Mouse (Mus musculus): ENCODE data around the gene Hbb-bt. TPM values are rescaled to one million over a fixed set of nuclear protein-coding genes. Genes with fewer than 3 reads are reported as not detected.
A peak's percentile ranks its signal among the peaks of the same experiment; 100 is the strongest.
"Not testable (repeated sequence)": the region's sequence is repeated elsewhere in the genome, so short reads cannot be mapped to it uniquely, and the experiment has no call there.

The Hbb-bt gene
- polyA plus RNA-seq, 1 experiment, result 261 TPM

DNA sequence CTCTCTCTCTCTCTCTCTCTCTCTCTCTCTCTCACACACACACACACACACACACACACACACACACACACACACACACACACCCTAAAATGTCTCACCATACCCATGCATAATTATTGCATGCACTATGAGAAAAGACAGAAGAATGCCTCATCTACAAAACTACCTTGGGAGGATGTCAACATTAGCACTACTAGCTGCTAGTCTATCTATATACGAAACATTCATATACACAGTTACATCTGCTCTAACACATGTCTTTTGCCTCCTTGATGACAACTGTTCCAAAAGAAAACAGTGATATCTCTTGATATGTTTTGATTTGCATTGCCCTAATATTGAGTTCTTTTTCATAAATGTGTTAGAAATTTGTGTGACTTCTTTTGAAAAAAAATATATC, 3.5 kb downstream of the Hbb-bt start:
- TF ChIP-seq CTCF (IDR thresholded peaks at IDR 0.05; ENCODE audit: borderline replicate concordance, control insufficient read depth, extremely low read depth, insufficient read depth, low read length, poor library complexity), result no peak
- no peak for TF ChIP-seq POLR2A (IDR thresholded peaks at IDR 0.05; ENCODE audit: control insufficient read depth, extremely low read depth, insufficient read depth, low read length, poor library complexity)
- Histone ChIP-seq H3K4me1 (replicated peaks; ENCODE audit: control insufficient read depth, insufficient read depth, low read length) (no peaks in the 10 kb centered on the region), H3K36me3 (ENCODE audit: control insufficient read depth, insufficient read depth, low read length) (no peaks in the 10 kb centered on the region), H3K27ac (ENCODE audit: control insufficient read depth, insufficient read depth, low read length) (no peak overlapping the region), H3K4me3 (ENCODE audit: control insufficient read depth, insufficient read depth, low read length) (no peak overlapping the region), H3K27me3 (ENCODE audit: control insufficient read depth, insufficient read depth, low read length) (no peaks in the 10 kb centered on the region)
- 98% methylated on average over 1 of the region's 1 CpGs for WGBS
- DNase-seq, result no peak

DNA sequence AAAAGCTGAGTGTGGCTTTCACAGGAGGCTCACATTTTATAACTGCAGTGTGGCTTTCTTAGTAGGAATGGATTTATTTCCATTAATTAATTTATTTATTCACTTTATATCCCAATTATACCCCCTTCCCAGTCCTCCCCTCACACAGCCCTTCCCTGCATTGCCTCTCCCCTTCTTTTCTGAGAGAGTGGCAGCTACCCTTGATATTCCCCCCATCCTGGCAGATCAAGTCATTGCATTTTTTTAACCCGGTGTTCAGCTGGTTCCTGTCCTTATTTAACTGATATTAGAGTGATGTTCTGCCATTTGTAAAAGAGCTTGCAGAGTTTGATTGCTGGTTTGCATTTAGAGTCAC, 4.0 kb downstream of the Hbb-bt start:
- H3K4me3 ChIP-seq (ENCODE audit: control insufficient read depth, insufficient read depth, low read length), result no peak overlapping the region
- no peak overlapping the region for H3K27ac ChIP-seq (ENCODE audit: control insufficient read depth, insufficient read depth, low read length)
- H3K36me3 ChIP-seq (ENCODE audit: control insufficient read depth, insufficient read depth, low read length), result no peaks in the 10 kb centered on the region
- H3K4me1 ChIP-seq (replicated peaks; ENCODE audit: control insufficient read depth, insufficient read depth, low read length), result no peaks in the 10 kb centered on the region
- WGBS, result 53% methylated on average over 1 of the region's 1 CpGs
- TF ChIP-seq CTCF (IDR thresholded peaks at IDR 0.05; ENCODE audit: borderline replicate concordance, control insufficient read depth, extremely low read depth, insufficient read depth, low read length, poor library complexity), result no peak
- TF ChIP-seq POLR2A (IDR thresholded peaks at IDR 0.05; ENCODE audit: control insufficient read depth, extremely low read depth, insufficient read depth, low read length, poor library complexity), result no peak
- no peak for DNase-seq
- H3K27me3 ChIP-seq (ENCODE audit: control insufficient read depth, insufficient read depth, low read length), result no peaks in the 10 kb centered on the region

DNA sequence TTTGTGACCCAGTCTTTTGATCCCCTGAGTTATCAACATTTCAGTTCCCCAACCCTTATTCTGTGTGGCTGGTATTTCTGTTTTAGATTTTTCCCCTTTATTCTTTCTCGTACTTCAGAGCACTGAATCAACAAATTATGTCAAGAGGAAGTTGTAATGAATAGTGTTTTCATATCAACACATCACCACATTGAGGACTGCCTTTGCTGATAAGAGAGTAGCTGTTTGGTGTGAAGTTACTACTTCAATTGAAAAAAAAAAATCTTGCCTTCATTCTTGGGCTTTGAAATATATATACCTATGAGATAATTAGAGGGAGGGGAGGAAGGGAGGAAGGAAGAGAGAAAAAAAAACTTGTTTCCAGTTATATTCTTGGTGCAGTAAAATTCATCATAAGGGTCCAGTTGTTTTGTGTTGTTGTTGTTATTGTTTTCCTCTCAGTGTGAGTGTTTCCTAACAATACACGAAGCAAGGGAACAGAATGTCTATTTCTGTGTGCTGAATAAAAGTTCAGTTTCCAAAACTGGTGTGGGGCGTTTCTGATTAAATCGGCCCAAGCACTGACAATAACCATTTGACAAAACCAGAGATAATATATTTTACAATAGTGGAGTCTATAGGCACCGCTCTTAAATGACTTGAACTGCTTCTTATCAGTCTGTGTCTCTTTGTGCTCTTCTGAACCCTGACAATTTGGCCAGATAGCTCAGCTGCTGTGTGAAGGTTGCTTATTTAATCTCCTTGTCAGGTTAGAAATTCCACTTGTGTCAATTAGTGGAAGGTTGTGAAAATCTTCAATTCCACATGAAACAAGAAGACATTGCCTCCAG, 4.6 kb downstream of the Hbb-bt start:
- no peaks in the 10 kb centered on the region for H3K4me1 ChIP-seq (replicated peaks; ENCODE audit: control insufficient read depth, insufficient read depth, low read length)
- no peaks in the 10 kb centered on the region for H3K36me3 ChIP-seq (ENCODE audit: control insufficient read depth, insufficient read depth, low read length)
- no peaks in the 10 kb centered on the region for H3K27me3 ChIP-seq (ENCODE audit: control insufficient read depth, insufficient read depth, low read length)
- TF ChIP-seq CTCF (IDR thresholded peaks at IDR 0.05; ENCODE audit: borderline replicate concordance, control insufficient read depth, extremely low read depth, insufficient read depth, low read length, poor library complexity) (no peak), POLR2A (IDR thresholded peaks at IDR 0.05; ENCODE audit: control insufficient read depth, extremely low read depth, insufficient read depth, low read length, poor library complexity) (no peak)
- no peak overlapping the region for H3K4me3 ChIP-seq (ENCODE audit: control insufficient read depth, insufficient read depth, low read length)
- H3K27ac ChIP-seq (ENCODE audit: control insufficient read depth, insufficient read depth, low read length), result no peak overlapping the region
- no peak for DNase-seq
- 53% methylated on average over 5 of the region's 5 CpGs for WGBS

DNA sequence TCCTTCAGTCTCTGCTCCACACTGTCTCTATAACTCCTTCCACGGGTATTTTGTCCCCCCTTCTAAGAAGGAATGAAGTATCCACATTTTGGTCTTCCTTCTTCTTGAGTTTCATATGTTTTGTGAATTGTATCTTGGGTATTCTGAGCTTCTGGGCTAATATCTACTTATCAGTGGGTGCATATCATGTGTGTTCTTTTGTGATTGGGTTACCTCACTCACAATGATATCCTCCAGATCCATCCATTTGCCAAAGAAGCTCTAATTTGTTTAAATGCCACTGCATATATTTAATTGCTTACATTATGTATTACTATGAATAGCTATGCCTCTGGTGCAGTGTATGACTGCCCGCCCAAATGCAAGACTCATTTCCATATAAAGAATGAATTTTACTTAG, 5.7 kb downstream of the Hbb-bt start:
- not testable (repeated sequence) for H3K4me3 ChIP-seq (ENCODE audit: control insufficient read depth, insufficient read depth, low read length); H3K27me3 ChIP-seq (ENCODE audit: control insufficient read depth, insufficient read depth, low read length); H3K4me1 ChIP-seq (replicated peaks; ENCODE audit: control insufficient read depth, insufficient read depth, low read length); H3K27ac ChIP-seq (ENCODE audit: control insufficient read depth, insufficient read depth, low read length); H3K36me3 ChIP-seq (ENCODE audit: control insufficient read depth, insufficient read depth, low read length); DNase-seq
- WGBS, result 80% methylated on average over 2 of the region's 2 CpGs

DNA sequence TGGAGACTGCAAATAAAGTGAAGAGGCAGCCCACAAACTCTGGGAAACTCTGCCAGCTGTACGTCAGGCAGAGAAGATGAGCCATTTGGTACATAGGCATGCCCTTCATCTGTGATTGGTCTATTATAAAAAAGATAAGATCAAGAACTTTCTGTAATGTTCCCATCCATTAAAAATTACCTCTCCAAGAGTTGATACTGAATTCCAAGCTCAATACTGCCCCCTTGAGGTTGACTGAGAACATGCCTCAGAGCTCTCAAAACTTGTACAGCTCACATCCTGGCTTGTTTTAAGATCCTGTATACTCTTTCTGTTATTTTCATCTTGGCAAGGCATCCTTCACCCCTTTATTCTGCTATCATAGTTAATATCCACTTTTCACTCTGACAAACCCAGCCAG, 6.9 kb downstream of the Hbb-bt start:
- Histone ChIP-seq H3K27me3 (ENCODE audit: control insufficient read depth, insufficient read depth, low read length) (no peaks in the 10 kb centered on the region), H3K36me3 (ENCODE audit: control insufficient read depth, insufficient read depth, low read length) (no peaks in the 10 kb centered on the region), H3K27ac (ENCODE audit: control insufficient read depth, insufficient read depth, low read length) (no peak overlapping the region), H3K4me3 (ENCODE audit: control insufficient read depth, insufficient read depth, low read length) (no peak overlapping the region), H3K4me1 (replicated peaks; ENCODE audit: control insufficient read depth, insufficient read depth, low read length) (no peaks in the 10 kb centered on the region)
- WGBS, result 71% methylated on average over 1 of the region's 1 CpGs
- DNase-seq, result peak; percentile 2
- TF ChIP-seq POLR2A (IDR thresholded peaks at IDR 0.05; ENCODE audit: control insufficient read depth, extremely low read depth, insufficient read depth, low read length, poor library complexity) (no peak), CTCF (IDR thresholded peaks at IDR 0.05; ENCODE audit: borderline replicate concordance, control insufficient read depth, extremely low read depth, insufficient read depth, low read length, poor library complexity) (no peak)

DNA sequence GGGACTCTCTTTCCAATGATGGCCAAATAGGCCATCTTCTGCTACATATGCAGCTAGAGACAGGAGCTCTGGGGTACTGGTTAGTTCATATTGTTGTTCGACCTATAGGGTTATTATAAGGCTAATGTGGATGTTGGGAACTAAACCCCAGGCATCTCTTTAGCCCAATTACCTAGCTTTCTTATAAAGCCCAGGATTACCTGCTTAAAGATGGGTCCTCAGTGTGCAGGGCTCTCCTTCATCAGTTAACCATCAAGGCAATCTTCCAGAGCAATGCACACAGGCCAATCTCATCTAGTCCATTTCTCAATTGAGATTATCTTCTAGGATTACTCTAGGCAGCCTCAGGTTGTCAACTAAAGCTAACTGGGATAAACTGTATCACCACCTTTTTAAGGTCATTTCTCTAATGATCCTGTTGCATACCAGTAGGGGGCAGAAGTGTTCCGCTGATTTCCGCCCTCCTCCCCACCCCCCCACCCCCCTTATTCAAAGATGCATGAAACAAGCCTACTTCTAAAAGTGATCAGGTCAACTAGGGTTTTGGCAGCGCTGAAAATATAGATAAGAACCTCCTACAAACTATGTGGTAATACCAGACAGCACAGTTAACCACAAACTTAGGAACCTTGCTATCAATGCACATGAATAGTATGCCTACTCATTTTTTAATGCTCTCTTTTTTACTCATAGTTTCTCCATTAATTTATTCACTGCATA, 21.0 kb downstream of the Hbb-bt start:
- Histone ChIP-seq H3K36me3 (ENCODE audit: control insufficient read depth, insufficient read depth, low read length) (no peaks in the 10 kb centered on the region), H3K27ac (ENCODE audit: control insufficient read depth, insufficient read depth, low read length) (no peak overlapping the region), H3K27me3 (ENCODE audit: control insufficient read depth, insufficient read depth, low read length) (no peaks in the 10 kb centered on the region), H3K4me3 (ENCODE audit: control insufficient read depth, insufficient read depth, low read length) (no peak overlapping the region), H3K4me1 (replicated peaks; ENCODE audit: control insufficient read depth, insufficient read depth, low read length) (no peaks in the 10 kb centered on the region)
- 22% methylated on average over 4 of the region's 4 CpGs for WGBS
- TF ChIP-seq POLR2A (IDR thresholded peaks at IDR 0.05; ENCODE audit: control insufficient read depth, extremely low read depth, insufficient read depth, low read length, poor library complexity) (no peak), CTCF (IDR thresholded peaks at IDR 0.05; ENCODE audit: borderline replicate concordance, control insufficient read depth, extremely low read depth, insufficient read depth, low read length, poor library complexity) (no peak)
- DNase-seq, result no peak
